Mouse (Mus musculus) left cerebral cortex, adult 18-20 months (tissue): ENCODE measurements around the gene Agbl5. TPM values are rescaled to one million over a fixed set of nuclear protein-coding genes. Genes with fewer than 3 reads are reported as not detected.

Source experiments
- DNase-seq, 2 experiments: peaks; one replicate each; pipeline ENCODE4 v3.0.0; 2021 to 2022; ENCODE audit warnings: low spot score in 2 of 2, mixed read lengths in 1 of 2
- total RNA-seq, 2 experiments: library from RNA; stranded (reverse); gene quantifications; 2 replicates each; pipeline ENCODE4 v1.2.3; 2021

Agbl5 gene
- total RNA-seq, 2 experiments from 2014 or later = 15.6 to 16.4 TPM

- DNase-seq = no peak
Measured at GRCm38 (mm10) chr5:30918691-30919090, 30.2 kb downstream of the Agbl5 start.

GRCm38 (mm10) chr5:30919831-30920614 is 31.5 kb downstream of the Agbl5 start:
- no peak for DNase-seq

- no peak for DNase-seq
Measured at GRCm38 (mm10) chr5:30920621-30921020, 32.1 kb downstream of the Agbl5 start.

GRCm38 (mm10) chr5:30921256-30922033 is 33.0 kb downstream of the Agbl5 start, which contains the start of gene Khk:
Khk (plus strand) TSS chr5:30921431.
- DNase-seq = peak; percentile 87 to 94

- DNase-seq = no peak
Measured at GRCm38 (mm10) chr5:30922581-30923041, 34.1 kb downstream of the Agbl5 start.

GRCm38 (mm10) chr5:30923119-30923518 is 34.6 kb downstream of the Agbl5 start:
- DNase-seq = no peak

- no peak for DNase-seq
Measured at GRCm38 (mm10) chr5:30924614-30925013, 36.1 kb downstream of the Agbl5 start.

- no peak for DNase-seq
Measured at GRCm38 (mm10) chr5:30925217-30925616, 36.7 kb downstream of the Agbl5 start.

GRCm38 (mm10) chr5:30926073-30926472 is 37.6 kb downstream of the Agbl5 start:
- no peak for DNase-seq

GRCm38 (mm10) chr5:30927945-30928529 is 39.5 kb downstream of the Agbl5 start:
- peak in 1 of 2 experiments; percentile 48 for DNase-seq

GRCm38 (mm10) chr5:30930121-30930520 is 41.6 kb downstream of the Agbl5 start:
- peak; percentile 80 to 86 for DNase-seq

GRCm38 (mm10) chr5:30930846-30931245 is 42.4 kb downstream of the Agbl5 start:
- no peak for DNase-seq

GRCm38 (mm10) chr5:30931378-30931777 is 42.9 kb downstream of the Agbl5 start:
- DNase-seq = no peak

- DNase-seq = no peak
Measured at GRCm38 (mm10) chr5:30933705-30934104, 45.2 kb downstream of the Agbl5 start.

- no peak for DNase-seq
Measured at GRCm38 (mm10) chr5:30934725-30935461, 46.4 kb downstream of the Agbl5 start.

GRCm38 (mm10) chr5:30943004-30943403 is 54.5 kb downstream of the Agbl5 start:
- DNase-seq = no peak

GRCm38 (mm10) chr5:30944344-30944743 is 55.9 kb downstream of the Agbl5 start:
- DNase-seq = no peak

- peak; percentile 75 to 80 for DNase-seq
Measured at GRCm38 (mm10) chr5:30944956-30945781, 56.7 kb downstream of the Agbl5 start, which contains the start of gene Cgref1. Cgref1 (minus strand) TSS chr5:30945591.

- no peak for DNase-seq
Measured at GRCm38 (mm10) chr5:30948620-30949019, 60.1 kb downstream of the Agbl5 start.
